Mouse (Mus musculus): Measurements from ENCODE around the gene Cit. TPM values are rescaled to one million over a fixed set of nuclear protein-coding genes. Genes with fewer than 3 reads are reported as not detected.
A peak's percentile ranks its signal among the peaks of the same experiment; 100 is the strongest.

The Cit gene
- polyA plus RNA-seq, 1 experiment from 2014 or later = 15.9 TPM

GRCm38 (mm10) chr5:116031190-116031577, 186.1 kb downstream of the Cit start:
- H3K4me3 ChIP-seq (ENCODE audit: control insufficient read depth in 1 of 2, insufficient read depth in 1 of 2, low read depth in 1 of 2, low read length in 2 of 2) = no peak overlapping the region
- no peak overlapping the region for H3K9ac ChIP-seq (ENCODE audit: low read length)
- H3K9me3 ChIP-seq (ENCODE audit: control insufficient read depth, low read length) = 0 out of 2 replicates have a peak, but pooled peaks cover 2% of the 10 kb centered on the region
- H3K27ac ChIP-seq (replicated peaks in 1 of 2; ENCODE audit: control insufficient read depth in 1 of 2, insufficient read depth in 1 of 2, low read depth in 2 of 2, low read length in 2 of 2) = no peak overlapping the region
- H3K4me1 ChIP-seq (ENCODE audit: control insufficient read depth in 2 of 2, insufficient read depth in 2 of 2, low read length in 2 of 2) = peaks cover 5 to 6% of the 10 kb centered on the region in 2 experiments; a peak in 2 of 4 replicates
- under 1% methylated on average over 14 of the region's 14 CpGs for WGBS
- no peak for ATAC-seq (ENCODE audit: insufficient number of reproducible peaks, insufficient read depth, low FRiP score, low read depth)
- 0 out of 2 replicates have a peak, but pooled peaks cover 7% of the 10 kb centered on the region for H3K27me3 ChIP-seq (ENCODE audit: control insufficient read depth, insufficient read depth, low read length)
- no peaks in the 10 kb centered on the region for H3K36me3 ChIP-seq (ENCODE audit: control insufficient read depth, insufficient read depth, low read length)
- peak overlapping the region; percentile 52 for H3K4me2 ChIP-seq (ENCODE audit: low read length)

GRCm38 (mm10) chr5:116036465-116036864, 191.4 kb downstream of the Cit start:
- H3K27ac ChIP-seq (replicated peaks in 1 of 2; ENCODE audit: control insufficient read depth in 1 of 2, insufficient read depth in 1 of 2, low read depth in 2 of 2, low read length in 2 of 2) = no peak overlapping the region
- no peaks in the 10 kb centered on the region for H3K36me3 ChIP-seq (ENCODE audit: control insufficient read depth, insufficient read depth, low read length)
- no peaks in the 10 kb centered on the region for H3K27me3 ChIP-seq (ENCODE audit: control insufficient read depth, insufficient read depth, low read length)
- no peak overlapping the region for H3K9ac ChIP-seq (ENCODE audit: low read length)
- H3K4me1 ChIP-seq (ENCODE audit: control insufficient read depth in 2 of 2, insufficient read depth in 2 of 2, low read length in 2 of 2) = no peaks in the 10 kb centered on the region
- no peak overlapping the region for H3K4me3 ChIP-seq (ENCODE audit: control insufficient read depth in 1 of 2, insufficient read depth in 1 of 2, low read depth in 1 of 2, low read length in 2 of 2)
- 0 out of 2 replicates have a peak, but pooled peaks cover 2% of the 10 kb centered on the region for H3K9me3 ChIP-seq (ENCODE audit: control insufficient read depth, low read length)
- 64% methylated on average over 16 of the region's 16 CpGs for WGBS
- no peak overlapping the region for H3K4me2 ChIP-seq (ENCODE audit: low read length)
- ATAC-seq (ENCODE audit: insufficient number of reproducible peaks, insufficient read depth, low FRiP score, low read depth) = no peak

GRCm38 (mm10) chr5:116037731-116038130, 192.7 kb downstream of the Cit start:
- no peak for ATAC-seq (ENCODE audit: insufficient number of reproducible peaks, insufficient read depth, low FRiP score, low read depth)
- Histone ChIP-seq H3K4me2 (ENCODE audit: low read length) (no peak overlapping the region), H3K9me3 (ENCODE audit: control insufficient read depth, low read length) (0 out of 2 replicates have a peak, but pooled peaks cover 2% of the 10 kb centered on the region), H3K27ac (replicated peaks in 1 of 2; ENCODE audit: control insufficient read depth in 1 of 2, insufficient read depth in 1 of 2, low read depth in 2 of 2, low read length in 2 of 2) (no peak overlapping the region), H3K4me1 (ENCODE audit: control insufficient read depth in 2 of 2, insufficient read depth in 2 of 2, low read length in 2 of 2) (no peaks in the 10 kb centered on the region), H3K4me3 (ENCODE audit: control insufficient read depth in 1 of 2, insufficient read depth in 1 of 2, low read depth in 1 of 2, low read length in 2 of 2) (no peak overlapping the region), H3K36me3 (ENCODE audit: control insufficient read depth, insufficient read depth, low read length) (no peaks in the 10 kb centered on the region), H3K27me3 (ENCODE audit: control insufficient read depth, insufficient read depth, low read length) (no peaks in the 10 kb centered on the region), H3K9ac (ENCODE audit: low read length) (no peak overlapping the region)
- 44% methylated on average over 12 of the region's 12 CpGs for WGBS

- Histone ChIP-seq H3K4me2 (ENCODE audit: low read length) (peak overlapping the region; percentile 46), H3K27ac (replicated peaks in 1 of 2; ENCODE audit: control insufficient read depth in 1 of 2, insufficient read depth in 1 of 2, low read depth in 2 of 2, low read length in 2 of 2) (no peak overlapping the region), H3K4me3 (ENCODE audit: control insufficient read depth in 1 of 2, insufficient read depth in 1 of 2, low read depth in 1 of 2, low read length in 2 of 2) (peak overlapping the region in 1 of 2 experiments; percentile 3; a peak in 1 of 4 replicates), H3K9ac (ENCODE audit: low read length) (no peak overlapping the region), H3K9me3 (ENCODE audit: control insufficient read depth, low read length) (0 out of 2 replicates have a peak, but pooled peaks cover 2% of the 10 kb centered on the region), H3K4me1 (ENCODE audit: control insufficient read depth in 2 of 2, insufficient read depth in 2 of 2, low read length in 2 of 2) (no peaks in the 10 kb centered on the region), H3K36me3 (ENCODE audit: control insufficient read depth, insufficient read depth, low read length) (no peaks in the 10 kb centered on the region), H3K27me3 (ENCODE audit: control insufficient read depth, insufficient read depth, low read length) (no peaks in the 10 kb centered on the region)
- WGBS = 19% methylated on average over 11 of the region's 11 CpGs
- no peak for ATAC-seq (ENCODE audit: insufficient number of reproducible peaks, insufficient read depth, low FRiP score, low read depth)
Observed at GRCm38 (mm10) chr5:116039706-116040105, 194.6 kb downstream of the Cit start.

- Histone ChIP-seq H3K27me3 (ENCODE audit: control insufficient read depth, insufficient read depth, low read length) (no peaks in the 10 kb centered on the region), H3K4me3 (ENCODE audit: control insufficient read depth in 1 of 2, insufficient read depth in 1 of 2, low read depth in 1 of 2, low read length in 2 of 2) (no peak overlapping the region), H3K9me3 (ENCODE audit: control insufficient read depth, low read length) (no peaks in the 10 kb centered on the region), H3K27ac (replicated peaks in 1 of 2; ENCODE audit: control insufficient read depth in 1 of 2, insufficient read depth in 1 of 2, low read depth in 2 of 2, low read length in 2 of 2) (no peak overlapping the region), H3K4me1 (ENCODE audit: control insufficient read depth in 2 of 2, insufficient read depth in 2 of 2, low read length in 2 of 2) (no peaks in the 10 kb centered on the region), H3K36me3 (ENCODE audit: control insufficient read depth, insufficient read depth, low read length) (no peaks in the 10 kb centered on the region), H3K4me2 (ENCODE audit: low read length) (no peak overlapping the region), H3K9ac (ENCODE audit: low read length) (no peak overlapping the region)
- WGBS = 59% methylated on average over 7 of the region's 7 CpGs
- no peak for ATAC-seq (ENCODE audit: insufficient number of reproducible peaks, insufficient read depth, low FRiP score, low read depth)
Observed at GRCm38 (mm10) chr5:116042241-116042640, 197.2 kb downstream of the Cit start.

GRCm38 (mm10) chr5:116045581-116045980, 200.5 kb downstream of the Cit start:
- Histone ChIP-seq H3K9me3 (ENCODE audit: control insufficient read depth, low read length) (no peaks in the 10 kb centered on the region), H3K36me3 (ENCODE audit: control insufficient read depth, insufficient read depth, low read length) (no peaks in the 10 kb centered on the region), H3K27ac (replicated peaks in 1 of 2; ENCODE audit: control insufficient read depth in 1 of 2, insufficient read depth in 1 of 2, low read depth in 2 of 2, low read length in 2 of 2) (no peak overlapping the region), H3K4me2 (ENCODE audit: low read length) (no peak overlapping the region), H3K4me3 (ENCODE audit: control insufficient read depth in 1 of 2, insufficient read depth in 1 of 2, low read depth in 1 of 2, low read length in 2 of 2) (no peak overlapping the region), H3K9ac (ENCODE audit: low read length) (no peak overlapping the region), H3K4me1 (ENCODE audit: control insufficient read depth in 2 of 2, insufficient read depth in 2 of 2, low read length in 2 of 2) (no peaks in the 10 kb centered on the region), H3K27me3 (ENCODE audit: control insufficient read depth, insufficient read depth, low read length) (no peaks in the 10 kb centered on the region)
- no peak for ATAC-seq (ENCODE audit: insufficient number of reproducible peaks, insufficient read depth, low FRiP score, low read depth)
- 83% methylated on average over 8 of the region's 8 CpGs for WGBS

GRCm38 (mm10) chr5:116046246-116046645, 201.2 kb downstream of the Cit start:
- Histone ChIP-seq H3K36me3 (ENCODE audit: control insufficient read depth, insufficient read depth, low read length) (no peaks in the 10 kb centered on the region), H3K27ac (replicated peaks in 1 of 2; ENCODE audit: control insufficient read depth in 1 of 2, insufficient read depth in 1 of 2, low read depth in 2 of 2, low read length in 2 of 2) (no peak overlapping the region), H3K4me3 (ENCODE audit: control insufficient read depth in 1 of 2, insufficient read depth in 1 of 2, low read depth in 1 of 2, low read length in 2 of 2) (no peak overlapping the region), H3K9me3 (ENCODE audit: control insufficient read depth, low read length) (no peaks in the 10 kb centered on the region), H3K4me2 (ENCODE audit: low read length) (no peak overlapping the region), H3K9ac (ENCODE audit: low read length) (no peak overlapping the region), H3K27me3 (ENCODE audit: control insufficient read depth, insufficient read depth, low read length) (no peaks in the 10 kb centered on the region), H3K4me1 (ENCODE audit: control insufficient read depth in 2 of 2, insufficient read depth in 2 of 2, low read length in 2 of 2) (no peaks in the 10 kb centered on the region)
- ATAC-seq (ENCODE audit: insufficient number of reproducible peaks, insufficient read depth, low FRiP score, low read depth) = no peak
- 72% methylated on average over 4 of the region's 4 CpGs for WGBS

GRCm38 (mm10) chr5:116048321-116048720, 203.2 kb downstream of the Cit start:
- Histone ChIP-seq H3K4me3 (ENCODE audit: control insufficient read depth in 1 of 2, insufficient read depth in 1 of 2, low read depth in 1 of 2, low read length in 2 of 2) (no peak overlapping the region), H3K4me1 (ENCODE audit: control insufficient read depth in 2 of 2, insufficient read depth in 2 of 2, low read length in 2 of 2) (no peaks in the 10 kb centered on the region), H3K27me3 (ENCODE audit: control insufficient read depth, insufficient read depth, low read length) (no peaks in the 10 kb centered on the region), H3K9ac (ENCODE audit: low read length) (no peak overlapping the region), H3K4me2 (ENCODE audit: low read length) (no peak overlapping the region), H3K36me3 (ENCODE audit: control insufficient read depth, insufficient read depth, low read length) (no peaks in the 10 kb centered on the region), H3K27ac (replicated peaks in 1 of 2; ENCODE audit: control insufficient read depth in 1 of 2, insufficient read depth in 1 of 2, low read depth in 2 of 2, low read length in 2 of 2) (no peak overlapping the region), H3K9me3 (ENCODE audit: control insufficient read depth, low read length) (no peaks in the 10 kb centered on the region)
- no peak for ATAC-seq (ENCODE audit: insufficient number of reproducible peaks, insufficient read depth, low FRiP score, low read depth)
- 66% methylated on average over 3 of the region's 3 CpGs for WGBS
